Mouse (Mus musculus) stomach, postnatal 0 days (tissue): ENCODE data around the gene Ptprq.

Source experiments
- CTCF ChIP-seq: IDR thresholded peaks from 2 replicates; pipeline ENCODE4 v1.5.1; 2016; ENCODE audit warnings: antibody characterized with exemption, low read depth, mild to moderate bottlenecking, moderate library complexity
- EP300 ChIP-seq: optimal IDR thresholded peaks from 2 replicates; pipeline ENCODE3; 2016; ENCODE audit warnings: antibody characterized with exemption

GRCm38 (mm10) chr10:107737743-107738142 lies 17.9 kb upstream of the Ptprq start:
- no peak for TF ChIP-seq CTCF
- no peak for TF ChIP-seq EP300
